Mouse (Mus musculus): ENCODE measurements around the gene Il4.

DNA sequence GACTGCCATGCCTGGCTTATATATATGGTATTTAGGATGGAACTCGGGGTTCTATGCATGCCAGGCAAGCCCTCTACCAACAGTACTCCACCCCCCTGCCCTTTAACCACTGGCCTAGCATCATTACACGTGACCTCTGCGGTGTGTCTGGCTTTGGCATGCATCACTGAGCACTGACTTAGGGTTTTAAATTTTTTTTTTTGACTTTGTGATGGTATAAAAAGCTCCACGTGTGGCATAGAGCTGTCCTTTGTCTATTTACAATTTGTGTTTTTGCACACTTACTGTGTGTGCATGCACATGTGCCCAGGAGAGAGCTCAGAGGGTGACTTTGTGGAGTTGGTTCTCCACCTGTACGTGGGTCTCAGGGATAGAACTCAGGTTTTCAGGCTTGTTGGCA, 25.5 kb upstream of the Il4 start:
- TF ChIP-seq CTCF (IDR thresholded peaks at IDR 0.05; ENCODE audit: borderline replicate concordance, extremely low read depth, insufficient read depth, insufficient read length) (no peak), POLR2A (IDR thresholded peaks at IDR 0.05; ENCODE audit: borderline replicate concordance, extremely low read depth, insufficient read depth, insufficient read length, poor library complexity, severe bottlenecking) (no peak)

Measured in brain, embryonic 14.5 days (tissue).